Mouse (Mus musculus): ENCODE data around the gene Psma7.

- TF ChIP-seq CTCF (IDR thresholded peaks at IDR 0.05; ENCODE audit: low read depth): no peak
- no peak for TF ChIP-seq EP300 (IDR thresholded peaks at IDR 0.05; ENCODE audit: low read depth)
Measured at GRCm38 (mm10) chr2:179986437-179987022, 55.7 kb downstream of the Psma7 start.

Data from heart, postnatal 0 days (tissue).